Mouse (Mus musculus) T-helper 2 cell (primary cell): Measurements from ENCODE around the gene Cela3a.
"Not testable (repeated sequence)": the region's sequence is repeated elsewhere in the genome, so short reads cannot be mapped to it uniquely, and the experiment has no call there.

Source experiments
- in situ Hi-C: fragments of 300-600 bp; cut with MboI, MseI; formaldehyde crosslinking; loops from one replicate; pipeline ENCODE4 v1.15.1; 2025; ENCODE audit warnings: high pct_unique_total_duplicates

Gene Cela3a

GRCm38 (mm10) chr4:137409691-137410090, at the start of gene Cela3a:
Gene Cela3a, minus strand, starts transcription at chr4:137409791.
- in situ Hi-C loops = no loop called here

- in situ Hi-C loops = no loop called here
Measured at GRCm38 (mm10) chr4:137458861-137459260, 49.3 kb upstream of the Cela3a start.

GRCm38 (mm10) chr4:137458310-137458709, 48.7 kb upstream of the Cela3a start:
- in situ Hi-C loops = no loop called here

- in situ Hi-C loops = no loop called here
Measured at GRCm38 (mm10) chr4:137457292-137457691, 47.7 kb upstream of the Cela3a start.

- in situ Hi-C loops = no loop called here
Measured at GRCm38 (mm10) chr4:137456581-137456980, 47.0 kb upstream of the Cela3a start.

- in situ Hi-C loops = no loop called here
Measured at GRCm38 (mm10) chr4:137454582-137454981, 45.0 kb upstream of the Cela3a start.

- in situ Hi-C loops = no loop called here
Measured at GRCm38 (mm10) chr4:137453234-137453767, 43.7 kb upstream of the Cela3a start, which contains the start of gene 1700013G24Rik. Gene 1700013G24Rik, plus strand, starts transcription at chr4:137453284.

- in situ Hi-C loops = no loop called here
Measured at GRCm38 (mm10) chr4:137452190-137452589, 42.6 kb upstream of the Cela3a start.

GRCm38 (mm10) chr4:137449715-137450114, 40.1 kb upstream of the Cela3a start:
- in situ Hi-C loops = loop anchor here (5.0 kb wide), 1 partner anchor 98 kb away; no protein-coding TSS in a partner anchor

- in situ Hi-C loops = loop anchor here (5.0 kb wide), 1 partner anchor 98 kb away; no protein-coding TSS in a partner anchor
Measured at GRCm38 (mm10) chr4:137449132-137449531, 39.5 kb upstream of the Cela3a start.

- in situ Hi-C loops = loop anchor here (5.0 kb wide), 1 partner anchor 99 kb away; no protein-coding TSS in a partner anchor
Measured at GRCm38 (mm10) chr4:137448641-137449040, 39.0 kb upstream of the Cela3a start.

GRCm38 (mm10) chr4:137448197-137448596, 38.6 kb upstream of the Cela3a start:
- in situ Hi-C loops = loop anchor here (5.0 kb wide), 1 partner anchor 99 kb away; no protein-coding TSS in a partner anchor

- in situ Hi-C loops = loop anchor here (5.0 kb wide), 1 partner anchor 100 kb away; no protein-coding TSS in a partner anchor
Measured at GRCm38 (mm10) chr4:137447363-137448196, 38.0 kb upstream of the Cela3a start.

- in situ Hi-C loops = loop anchor here (5.0 kb wide), 1 partner anchor 101 kb away; no protein-coding TSS in a partner anchor
Measured at GRCm38 (mm10) chr4:137445881-137446280, 36.3 kb upstream of the Cela3a start.

- in situ Hi-C loops = loop anchor here (5.0 kb wide), 1 partner anchor 54 kb away; no protein-coding TSS in a partner anchor
Measured at GRCm38 (mm10) chr4:137443625-137444024, 34.0 kb upstream of the Cela3a start.

- in situ Hi-C loops = loop anchor here (5.0 kb wide), 1 partner anchor 56 kb away; no protein-coding TSS in a partner anchor
Measured at GRCm38 (mm10) chr4:137441332-137441731, 31.7 kb upstream of the Cela3a start.

- in situ Hi-C loops = no loop called here
Measured at GRCm38 (mm10) chr4:137438842-137439241, 29.3 kb upstream of the Cela3a start.

GRCm38 (mm10) chr4:137436979-137437669, 27.5 kb upstream of the Cela3a start:
- in situ Hi-C loops = no loop called here

GRCm38 (mm10) chr4:137432700-137433550, 23.3 kb upstream of the Cela3a start:
- in situ Hi-C loops = not testable (repeated sequence)

GRCm38 (mm10) chr4:137430502-137430901, 20.9 kb upstream of the Cela3a start, which contains the start of gene Cela3b:
Gene Cela3b, minus strand, starts transcription at chr4:137430540.
- in situ Hi-C loops = no loop called here
